In the genomic region with DNA sequence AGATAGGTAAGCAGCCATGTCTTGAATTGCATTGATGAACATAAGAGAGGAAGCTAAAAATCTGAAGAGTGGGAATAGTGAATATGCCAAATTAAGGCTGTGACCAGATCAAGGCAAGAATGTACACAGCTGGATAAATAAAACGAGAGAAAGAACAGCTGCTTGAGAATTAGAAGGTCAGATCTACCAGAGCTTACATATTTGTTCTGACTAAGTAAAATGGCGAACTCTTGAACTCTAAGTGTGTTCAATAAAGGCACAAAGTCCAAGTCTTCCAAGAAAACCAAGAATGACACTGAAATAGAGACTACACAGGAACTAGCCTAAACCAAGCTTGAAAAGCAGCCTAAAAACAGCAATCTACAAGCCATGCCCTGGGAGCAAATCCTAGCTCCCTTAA, we compare ENCODE assay signal across 23 mouse cellular contexts.
A peak's percentile ranks its signal among the peaks of the same experiment; 100 is the strongest.
DNase-seq lines count a peak whose midpoint lies in the region; ATAC-seq and TF ChIP-seq lines count a peak whose summit lies in the region.
"Had no signal": no experiment of that assay in that cellular context is flagged by ENCODE, and none has a peak within 500 bp of the region (broad histone marks: within the 10 kb centered on the region; RNA-seq: fewer than 3 reads in every experiment).

No protein-coding gene starts in this region.

- H3K9ac ChIP-seq in kidney, embryonic 16.5 days (replicated peaks; ENCODE audit: low read length) = no peak overlapping the region
- no peak overlapping the region for H3K9ac ChIP-seq in lung, embryonic 14.5 days
- H3K9ac ChIP-seq in hindbrain, embryonic 11.5 days (ENCODE audit: low read depth, low read length) = no peak overlapping the region
- H3K9ac ChIP-seq: embryonic facial prominence, embryonic 15.5 days; heart, embryonic 15.5 days had no signal

- ATAC-seq in kidney, embryonic 16.5 days (ENCODE audit: low FRiP score, low TSS enrichment) = peak; percentile 49; the same call in 1 of the 2 replicates
- peak; percentile 54 for ATAC-seq in lung, embryonic 14.5 days (ENCODE audit: insufficient read depth)
- no peak for ATAC-seq in hindbrain, embryonic 11.5 days (ENCODE audit: low FRiP score)
- ATAC-seq: forebrain, embryonic 14.5 days had no signal

- TF ChIP-seq CTCF in lung, embryonic 14.5 days (IDR thresholded peaks at IDR 0.05; ENCODE audit: low read depth) = no peak

- no peaks in the 10 kb centered on the region for H3K4me1 ChIP-seq in kidney, embryonic 16.5 days (ENCODE audit: insufficient read depth, low read length)
- no peaks in the 10 kb centered on the region for H3K4me1 ChIP-seq in lung, embryonic 14.5 days (ENCODE audit: insufficient read depth)
- H3K4me1 ChIP-seq in hindbrain, embryonic 11.5 days (replicated peaks; ENCODE audit: control insufficient read depth, insufficient read depth, low read length) = no peaks in the 10 kb centered on the region
- H3K4me1 ChIP-seq: embryonic facial prominence, embryonic 15.5 days; forebrain, embryonic 10.5 days; heart, embryonic 15.5 days; hindbrain, embryonic 10.5 days had no signal

- peaks cover 6% of the 10 kb centered on the region; the same call in 1 of the 2 replicates for H3K9me3 ChIP-seq in kidney, embryonic 16.5 days (ENCODE audit: low read length)
- no peaks in the 10 kb centered on the region for H3K9me3 ChIP-seq in lung, embryonic 14.5 days (ENCODE audit: low read depth, low read length)
- H3K9me3 ChIP-seq in hindbrain, embryonic 11.5 days (ENCODE audit: control insufficient read depth, low read length) = no peaks in the 10 kb centered on the region; the same call in 1 of the 2 replicates
- H3K9me3 ChIP-seq: embryonic facial prominence, embryonic 15.5 days; heart, embryonic 15.5 days had no signal

- H3K4me3 ChIP-seq in kidney, embryonic 16.5 days (ENCODE audit: low read length) = no peak overlapping the region
- no peak overlapping the region for H3K4me3 ChIP-seq in lung, embryonic 14.5 days (ENCODE audit: low read depth, low read length)
- no peak overlapping the region for H3K4me3 ChIP-seq in hindbrain, embryonic 11.5 days (ENCODE audit: low read depth, low read length)
- H3K4me3 ChIP-seq: embryonic facial prominence, embryonic 15.5 days; erythroblast, embryonic 14.5 days; forebrain, embryonic 10.5 days; gastrocnemius, adult 2 months; heart, embryonic 15.5 days; hindbrain, embryonic 10.5 days had no signal

- 60% methylated on average over 2 of the region's 2 CpGs for WGBS in kidney, embryonic 16.5 days
- 50% methylated on average over 2 of the region's 2 CpGs for WGBS in lung, embryonic 14.5 days
- 85% methylated on average over 2 of the region's 2 CpGs for WGBS in hindbrain, embryonic 11.5 days

- intact Hi-C loops in heart, postnatal 25 days (cut with DNase I) = no loop called here

- H3K27ac ChIP-seq in kidney, embryonic 16.5 days (ENCODE audit: low read length) = no peak overlapping the region
- no peak overlapping the region for H3K27ac ChIP-seq in lung, embryonic 14.5 days (ENCODE audit: low read depth)
- no peak overlapping the region for H3K27ac ChIP-seq in hindbrain, embryonic 11.5 days (ENCODE audit: low read depth, low read length)
- H3K27ac ChIP-seq: embryonic facial prominence, embryonic 15.5 days; forebrain, embryonic 10.5 days; gastrocnemius, adult 2 months; heart, embryonic 15.5 days; hindbrain, embryonic 10.5 days had no signal

- no peak overlapping the region for H3K4me2 ChIP-seq in kidney, embryonic 16.5 days (replicated peaks; ENCODE audit: low read depth, low read length)
- H3K4me2 ChIP-seq in lung, embryonic 14.5 days = no peak overlapping the region
- H3K4me2 ChIP-seq in hindbrain, embryonic 11.5 days (replicated peaks; ENCODE audit: low read depth, low read length) = no peak overlapping the region
- H3K4me2 ChIP-seq: embryonic facial prominence, embryonic 15.5 days; heart, embryonic 11.5 days; heart, embryonic 15.5 days had no signal

- no peaks in the 10 kb centered on the region for H3K27me3 ChIP-seq in kidney, embryonic 16.5 days (ENCODE audit: insufficient read depth, low read length)
- H3K27me3 ChIP-seq in lung, embryonic 14.5 days (ENCODE audit: insufficient read depth, low read length) = no peaks in the 10 kb centered on the region
- no peaks in the 10 kb centered on the region for H3K27me3 ChIP-seq in hindbrain, embryonic 11.5 days (ENCODE audit: control insufficient read depth, insufficient read depth, low read length)
- H3K27me3 ChIP-seq: embryonic facial prominence, embryonic 15.5 days; heart, embryonic 15.5 days had no signal

- no peaks in the 10 kb centered on the region for H3K36me3 ChIP-seq in kidney, embryonic 16.5 days (ENCODE audit: insufficient read depth, low read length)
- H3K36me3 ChIP-seq in lung, embryonic 14.5 days (ENCODE audit: insufficient read depth) = no peaks in the 10 kb centered on the region
- H3K36me3 ChIP-seq in hindbrain, embryonic 11.5 days (ENCODE audit: control insufficient read depth, insufficient read depth, low read length) = no peaks in the 10 kb centered on the region
- H3K36me3 ChIP-seq: embryonic facial prominence, embryonic 15.5 days; forebrain, embryonic 10.5 days; heart, embryonic 15.5 days; hindbrain, embryonic 10.5 days had no signal

- DNase-seq in heart, adult 9 months (ENCODE audit: low spot score in 2 of 2) = peak; percentile 4 to 23
- DNase-seq in heart, postnatal 25 days (ENCODE audit: low spot score) = no peak
- DNase-seq in kidney, adult 11 months = no peak
- DNase-seq in lung, embryonic 14.5 days = peak; percentile 62
- no peak for DNase-seq in lung, postnatal 4 days
- peak; percentile 43 for DNase-seq in lung, postnatal 25 days (ENCODE audit: low spot score)
- DNase-seq in hindbrain, embryonic 11.5 days (ENCODE audit: low spot score) = no peak
- DNase-seq: adrenal gland, postnatal 10 days; cerebellum, adult 11 months; cerebellum, adult 8-10 months; cerebellum, postnatal 14 days; embryo, embryonic 11 days; gastrocnemius, adult 2 months; gastrocnemius, postnatal 25 days; heart, postnatal 14 days had no signal

Comparison
In these comparisons a context has a peak if more than half of its experiments do, and no peak if none do; other contexts are left out.
1. DNase-seq: peak in heart, adult 9 months (2 of 2), lung, embryonic 14.5 days (single experiment) and lung, postnatal 25 days (single experiment); none in heart, postnatal 25 days (single experiment), kidney, adult 11 months (single experiment), lung, postnatal 4 days (0 of 2) and hindbrain, embryonic 11.5 days (single experiment).